Mouse (Mus musculus) heart, postnatal 4 days (tissue): ENCODE results near the gene Washc4. TPM values are rescaled to one million over a fixed set of nuclear protein-coding genes. Genes with fewer than 3 reads are reported as not detected.
"Not testable (repeated sequence)": the region's sequence is repeated elsewhere in the genome, so short reads cannot be mapped to it uniquely, and the experiment has no call there.

Experiments used
- DNase-seq: peaks from one replicate; pipeline ENCODE4 v3.0.0; 2021
- total RNA-seq, 2 experiments: library from RNA; stranded (reverse); gene quantifications; 2 replicates each; pipeline ENCODE4 v1.2.3; 2021

The Washc4 gene
- 10 to 100 TPM; 14.1 to 14.9 TPM for total RNA-seq

DNA sequence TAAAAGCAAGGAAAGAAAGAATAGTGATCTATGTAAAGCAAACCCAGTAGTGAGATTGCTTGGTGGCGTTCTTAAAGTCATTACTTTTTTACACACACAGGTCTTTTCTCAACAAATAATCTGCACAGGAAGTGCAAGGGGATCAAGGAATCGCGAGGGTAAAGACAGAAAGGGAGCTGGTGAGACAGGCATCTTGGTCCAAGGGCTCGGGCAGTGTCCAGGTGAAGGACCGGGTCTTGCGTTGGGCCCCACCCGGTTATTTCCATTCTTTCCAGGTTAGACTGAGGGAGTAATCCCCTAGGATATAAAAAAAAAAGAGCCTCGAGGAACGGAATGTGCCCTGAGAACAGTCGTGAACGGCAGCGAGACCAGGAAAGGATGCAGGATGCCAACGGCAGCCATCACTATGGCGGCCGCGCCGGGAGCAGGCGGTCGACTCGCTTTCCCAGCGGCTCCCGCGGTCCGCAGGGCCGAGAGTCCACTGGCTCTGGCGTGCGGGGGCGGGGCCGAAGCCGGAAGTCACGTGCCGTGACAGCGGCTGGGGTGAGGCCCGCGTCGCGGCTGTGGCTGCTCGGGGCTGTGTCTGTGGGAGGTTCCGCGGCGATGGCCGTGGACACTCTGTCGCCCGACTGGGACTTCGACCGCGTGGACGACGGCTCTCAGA is at the start of gene Washc4:
Gene Washc4, plus strand, starts transcription at position 314 of the 664 bp plus-strand sequence.
- peak; percentile 97 for DNase-seq

DNA sequence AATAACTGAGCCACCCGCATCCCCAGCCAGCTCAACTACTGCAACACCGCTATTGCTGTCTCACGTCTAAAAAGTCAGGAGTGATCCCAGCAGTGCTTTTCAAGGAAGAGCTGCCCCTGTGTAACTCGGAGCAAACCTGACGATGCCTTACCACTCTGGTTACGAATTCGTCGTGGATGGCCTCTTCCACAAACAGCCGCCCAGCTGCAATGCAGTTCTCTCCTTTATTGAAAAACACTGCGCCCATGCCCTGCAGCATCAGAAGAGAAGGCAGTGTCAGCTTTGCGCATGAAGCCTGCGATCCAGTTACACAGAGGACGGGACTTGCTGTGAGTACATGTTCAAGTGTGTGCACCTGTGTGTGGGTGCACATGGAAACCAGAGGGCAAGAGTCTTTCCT is 46.2 kb upstream of the Washc4 start:
- no peak for DNase-seq

DNA sequence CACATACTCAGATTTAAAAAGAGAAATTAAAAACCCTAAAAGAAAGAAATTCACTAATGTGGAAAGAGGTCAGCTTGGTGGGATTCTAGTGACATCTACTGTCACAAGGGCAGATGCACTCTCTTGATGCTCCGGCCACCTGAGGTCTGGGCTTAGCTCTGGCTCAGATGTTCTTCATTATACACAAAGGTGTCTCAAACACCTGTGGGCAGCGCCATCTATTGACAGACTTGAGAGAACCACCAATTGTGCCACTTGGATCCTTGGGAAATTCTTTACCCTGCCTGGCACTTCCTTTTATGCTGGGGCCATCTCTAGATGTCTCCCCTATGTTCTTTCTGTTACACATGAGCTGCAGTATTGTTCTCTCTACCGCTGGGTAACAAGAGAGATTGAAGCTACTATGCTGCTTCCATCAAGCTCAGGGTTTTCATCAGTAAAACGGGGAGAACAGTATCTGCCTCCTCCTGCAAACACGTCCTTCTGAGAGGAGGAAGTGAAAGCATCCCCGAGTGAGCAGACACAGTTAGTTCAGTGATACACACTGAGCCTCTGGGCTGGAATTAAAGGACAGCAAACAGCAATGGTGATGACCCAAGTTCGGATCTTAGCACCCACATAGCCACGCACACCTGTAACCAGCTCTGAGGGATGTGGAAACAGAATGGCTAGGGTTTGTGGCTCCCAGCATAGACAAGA is 34.4 kb upstream of the Washc4 start:
- DNase-seq: peak; percentile 7

DNA sequence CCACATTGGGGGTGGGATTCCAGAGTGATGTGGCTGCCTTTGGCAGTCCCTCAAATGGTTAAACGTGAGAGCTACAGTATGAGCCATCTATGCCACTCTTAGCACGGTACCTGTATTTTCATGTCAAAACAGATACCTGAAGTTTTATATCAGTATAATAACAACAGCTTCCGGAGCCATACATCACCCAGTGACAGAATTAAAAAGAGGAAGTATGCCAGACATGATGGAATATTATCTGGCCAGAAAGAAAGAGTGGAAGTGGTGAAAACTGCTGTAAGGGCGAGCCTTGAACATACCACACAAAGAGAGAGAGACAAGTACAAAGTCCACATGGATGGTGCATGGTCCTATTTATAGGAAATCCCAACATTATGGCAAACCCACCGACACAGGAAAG is 32.2 kb upstream of the Washc4 start:
- DNase-seq: no peak

DNA sequence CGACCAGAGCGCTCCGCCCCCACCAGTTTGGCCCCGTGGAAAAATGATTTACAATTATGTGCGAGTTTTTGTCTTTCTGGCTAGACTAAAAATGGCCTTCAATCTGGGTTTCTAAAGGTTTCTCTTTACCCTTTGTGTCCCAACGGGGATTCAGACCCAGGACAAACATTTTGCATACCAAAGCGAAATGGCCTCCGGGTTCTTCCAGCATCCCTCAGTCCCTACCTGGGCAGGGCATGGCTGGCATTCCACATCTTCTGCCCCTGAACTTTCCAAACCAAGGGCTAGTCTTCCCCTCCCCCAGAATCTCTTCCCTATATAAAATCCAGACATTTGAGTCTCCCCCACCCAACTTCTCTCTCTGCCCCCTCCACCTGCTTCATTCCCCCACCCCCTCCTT is 29.8 kb upstream of the Washc4 start:
- no peak for DNase-seq

DNA sequence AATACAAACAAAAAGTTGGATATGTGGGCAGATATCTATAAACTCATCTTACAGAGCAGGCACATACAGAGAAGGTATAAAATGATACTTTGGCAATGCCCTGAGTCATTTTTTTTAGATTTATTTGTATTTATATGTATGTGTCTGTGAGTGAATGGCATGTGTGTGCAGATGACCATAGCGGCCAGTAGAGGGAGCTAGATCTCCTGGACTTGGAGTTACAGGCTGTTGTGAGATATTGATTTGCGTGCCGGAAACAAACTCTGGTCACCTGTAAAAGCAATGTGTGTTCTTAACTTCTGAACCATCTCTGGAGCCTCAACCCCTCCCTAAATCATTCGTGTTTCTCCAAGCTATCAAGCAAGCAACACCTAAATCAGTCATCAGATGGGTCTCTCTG is 22.6 kb upstream of the Washc4 start:
- no peak for DNase-seq

DNA sequence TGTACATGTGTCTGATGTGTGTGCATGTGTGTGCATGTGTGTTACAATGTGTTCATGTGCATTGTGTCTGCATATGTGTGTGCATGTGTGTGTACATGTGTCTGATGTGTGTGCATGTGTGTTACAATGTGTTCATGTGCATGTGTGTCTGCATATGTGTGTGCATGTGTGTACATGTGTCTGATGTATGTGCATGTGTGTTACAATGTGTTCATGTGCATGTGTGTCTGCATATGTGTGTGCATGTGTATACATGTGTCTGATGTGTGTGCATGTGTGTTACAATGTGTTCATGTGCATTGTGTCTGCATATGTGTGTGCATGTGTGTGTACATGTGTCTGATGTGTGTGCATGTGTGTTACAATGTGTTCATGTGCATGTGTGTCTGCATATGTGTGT is 19.3 kb upstream of the Washc4 start:
- DNase-seq: not testable (repeated sequence)

DNA sequence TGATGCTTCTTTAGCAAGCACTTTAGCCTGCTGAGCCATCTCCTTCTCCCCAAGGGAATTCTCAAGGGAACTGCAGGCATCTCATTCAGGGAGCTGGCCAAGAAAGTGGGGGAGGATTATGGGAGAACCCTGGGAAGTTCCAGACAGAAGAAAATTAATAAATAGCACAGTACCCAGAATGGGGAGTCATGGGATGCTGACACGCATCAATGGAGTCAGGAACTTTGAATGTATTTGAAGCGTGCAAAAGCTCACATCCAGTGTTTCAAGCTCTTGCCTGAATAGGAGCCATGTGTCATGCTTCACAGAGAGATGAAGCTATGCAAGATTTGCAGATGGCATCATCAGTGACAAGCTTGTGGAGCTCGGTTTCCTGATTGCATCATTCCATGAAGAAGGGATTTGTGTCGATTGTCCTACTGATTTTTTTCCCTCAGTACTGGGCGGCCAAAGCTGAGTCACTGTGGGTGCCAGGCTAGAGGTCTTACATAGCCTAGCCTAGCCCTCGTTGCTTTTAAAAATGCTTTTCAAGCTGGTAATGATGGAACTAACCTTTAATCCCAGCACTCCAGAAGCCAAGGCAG is 13.1 kb upstream of the Washc4 start:
- DNase-seq: no peak

DNA sequence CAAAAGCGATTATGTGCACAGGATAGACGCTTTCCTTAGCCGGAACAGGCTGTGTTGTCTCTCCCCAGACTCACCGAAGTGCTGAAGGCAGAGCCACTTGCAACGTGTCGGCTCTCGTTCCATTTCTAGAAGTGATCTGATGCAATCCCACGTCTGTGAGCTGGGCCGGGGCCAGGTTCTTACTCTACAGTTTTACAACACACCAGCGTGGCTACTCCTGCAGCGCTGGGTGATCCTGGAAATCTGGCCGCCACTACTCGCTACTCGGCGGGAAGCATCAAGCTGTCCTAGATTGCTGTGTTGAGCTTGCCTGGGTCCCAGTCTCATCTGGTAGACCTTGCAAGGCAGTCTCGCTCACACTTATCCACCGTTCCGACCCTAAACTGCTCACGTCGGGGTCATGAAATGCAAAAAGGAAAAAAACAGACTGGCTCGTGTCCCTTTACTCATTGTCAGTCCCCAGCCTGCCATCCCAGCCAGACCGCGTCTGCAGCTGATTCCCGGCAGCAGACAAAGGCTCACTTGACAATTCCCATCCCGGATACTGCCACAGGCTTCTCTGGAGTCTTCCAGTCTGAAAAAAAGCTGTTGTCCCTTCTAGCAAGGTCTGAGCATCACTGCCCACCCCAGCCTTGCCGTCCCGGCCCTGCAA is 10.2 kb upstream of the Washc4 start:
- peak; percentile 67 for DNase-seq

DNA sequence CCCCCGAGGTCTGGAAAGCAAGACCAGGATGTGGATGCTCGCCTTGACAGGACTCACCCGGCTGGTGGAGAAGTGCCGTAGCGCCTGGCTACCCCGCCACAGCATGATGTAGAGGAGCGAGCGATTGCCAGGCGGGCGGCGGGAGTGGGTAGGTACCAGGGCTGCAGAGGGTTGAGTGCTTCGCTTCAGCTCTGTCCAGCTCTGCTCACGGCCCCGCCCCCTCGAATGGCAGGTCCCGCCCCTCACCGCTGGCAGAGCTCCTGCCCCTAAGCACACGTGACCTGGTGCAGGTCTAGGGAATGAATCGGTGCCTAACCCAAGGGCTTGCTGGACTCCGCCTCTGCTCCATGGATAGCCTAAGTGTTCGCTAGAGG is 9.7 kb upstream of the Washc4 start, which contains the start of gene Aldh1l2:
Gene Aldh1l2, minus strand, starts transcription at position 231 of the 374 bp plus-strand sequence.
- peak; percentile 83 for DNase-seq

DNA sequence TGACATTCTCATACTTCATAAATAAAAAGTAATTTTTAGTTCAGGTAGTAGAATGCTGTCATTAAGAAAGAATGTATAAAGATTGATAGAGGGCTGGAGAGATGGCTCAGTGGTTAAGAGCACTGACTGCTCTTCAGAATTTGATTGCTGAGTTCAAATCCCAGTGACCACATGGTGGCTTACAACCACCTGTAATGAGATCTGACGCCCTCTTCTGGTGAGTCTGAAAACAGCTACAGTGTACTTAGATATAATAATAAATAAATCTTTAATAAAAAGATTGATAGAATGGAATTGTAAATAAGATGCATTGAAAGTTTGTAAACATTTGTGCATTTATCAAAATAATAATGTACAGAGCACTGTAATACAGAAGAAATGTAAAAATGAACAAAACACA is 7.1 kb upstream of the Washc4 start:
- DNase-seq: no peak

DNA sequence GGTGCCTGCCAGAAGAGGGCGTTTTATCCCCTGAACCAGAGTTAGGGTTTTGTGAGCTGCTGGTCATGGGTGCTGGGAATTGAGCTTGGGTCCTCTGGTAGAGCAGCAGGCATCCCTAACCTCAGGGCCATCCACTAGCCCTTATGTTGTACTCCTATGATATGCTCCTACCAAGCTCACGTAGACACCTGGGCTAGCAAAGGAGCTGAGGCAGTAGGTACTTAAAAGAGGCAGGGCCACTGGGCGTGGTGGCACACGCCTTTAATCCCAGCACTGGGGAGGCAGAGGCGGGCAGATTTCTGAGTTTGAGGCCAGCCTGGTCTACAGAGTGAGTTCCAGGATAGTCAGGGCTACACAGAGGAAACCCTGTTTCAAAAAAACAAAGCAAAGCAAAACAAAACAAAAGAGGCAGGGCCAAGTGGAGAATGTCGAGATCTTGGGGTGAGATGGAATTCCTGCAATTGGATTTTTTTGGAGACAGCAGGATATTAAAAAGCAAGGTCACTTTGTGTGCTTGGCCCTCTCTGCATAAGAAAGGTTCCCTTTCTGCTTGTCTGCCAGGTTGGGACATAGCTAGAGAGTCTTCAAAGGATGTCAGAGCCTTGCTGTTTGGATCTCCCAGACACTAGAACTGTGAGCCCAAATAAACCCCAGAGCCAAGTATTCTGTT is 4.1 kb upstream of the Washc4 start:
- no peak for DNase-seq

DNA sequence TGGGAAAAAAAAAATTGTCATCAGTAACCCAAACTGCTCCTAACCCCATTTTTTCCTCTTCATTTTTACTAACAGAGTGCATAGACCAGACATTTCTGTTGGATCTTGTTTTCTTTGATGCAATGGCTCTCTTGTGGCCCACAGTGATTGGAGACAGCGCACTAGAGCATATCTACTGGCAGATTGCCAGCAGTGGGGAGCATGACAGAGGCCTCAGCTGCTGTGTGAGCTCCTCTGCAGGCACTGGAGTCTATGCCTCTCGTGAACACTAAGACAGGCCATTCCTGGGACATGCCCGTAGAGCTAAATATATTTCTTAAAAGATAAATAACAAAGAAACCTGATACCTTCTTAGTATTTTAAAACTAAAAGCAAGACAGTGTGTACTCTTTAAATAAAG is 3.5 kb upstream of the Washc4 start:
- DNase-seq: peak; percentile 18

DNA sequence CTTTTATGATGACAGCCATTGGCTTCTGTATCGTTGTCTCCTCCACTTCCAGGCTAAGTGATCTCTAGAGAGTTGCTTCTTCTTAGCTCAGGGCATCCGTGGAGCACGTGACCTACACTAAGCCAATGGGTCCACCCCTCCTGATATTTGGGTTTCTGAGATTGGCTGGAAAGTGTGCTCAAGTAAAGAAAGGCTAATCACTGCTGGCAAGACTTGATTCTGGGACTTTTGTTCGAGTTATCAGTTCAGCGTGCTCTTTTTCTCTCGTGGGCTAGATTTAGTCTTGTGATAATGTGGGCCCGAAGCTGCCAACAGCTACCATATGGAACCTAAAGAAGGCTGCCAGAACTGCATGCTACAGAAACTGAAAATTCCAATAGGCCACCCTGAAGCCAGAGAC is 1.3 kb upstream of the Washc4 start:
- no peak for DNase-seq

DNA sequence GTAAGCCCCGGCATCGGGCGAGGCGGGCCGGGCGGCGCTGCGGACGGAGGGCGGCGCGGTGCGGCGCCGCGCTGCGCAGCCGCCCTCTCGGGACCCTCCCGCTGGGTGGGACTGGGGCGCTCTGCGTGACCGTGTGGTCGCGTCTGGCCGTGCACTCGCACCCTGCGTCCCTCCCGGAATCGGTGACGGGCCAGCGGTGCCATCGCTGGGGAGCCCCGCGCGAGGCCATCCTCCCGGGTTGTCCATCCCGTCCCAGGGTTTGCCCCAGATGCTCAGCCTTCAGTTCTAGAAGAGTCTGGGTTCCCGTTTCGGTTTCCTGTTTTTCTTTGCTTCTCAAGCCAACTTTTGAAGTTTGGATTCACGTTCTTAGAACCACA is 539 bp downstream of the Washc4 start:
- DNase-seq: no peak

DNA sequence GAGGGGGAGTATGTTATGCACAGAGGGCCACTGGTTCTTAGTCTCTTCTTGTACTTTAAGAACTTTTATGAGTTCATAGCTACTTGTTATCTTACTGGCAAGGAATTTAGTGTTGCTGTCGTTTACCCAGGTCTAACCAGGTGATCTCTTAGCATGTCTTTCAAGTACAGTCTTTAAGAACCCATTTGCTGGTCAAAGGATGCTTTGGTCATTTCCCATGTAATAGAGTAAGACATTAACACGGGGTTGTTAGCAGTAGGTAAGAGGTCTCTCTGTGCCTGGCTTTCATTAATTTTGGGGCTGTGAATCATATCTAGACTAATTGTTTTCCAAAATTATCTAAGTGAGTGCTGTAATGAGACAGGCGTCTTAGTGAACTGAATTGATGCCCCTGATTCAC is 1.8 kb downstream of the Washc4 start:
- DNase-seq: no peak

DNA sequence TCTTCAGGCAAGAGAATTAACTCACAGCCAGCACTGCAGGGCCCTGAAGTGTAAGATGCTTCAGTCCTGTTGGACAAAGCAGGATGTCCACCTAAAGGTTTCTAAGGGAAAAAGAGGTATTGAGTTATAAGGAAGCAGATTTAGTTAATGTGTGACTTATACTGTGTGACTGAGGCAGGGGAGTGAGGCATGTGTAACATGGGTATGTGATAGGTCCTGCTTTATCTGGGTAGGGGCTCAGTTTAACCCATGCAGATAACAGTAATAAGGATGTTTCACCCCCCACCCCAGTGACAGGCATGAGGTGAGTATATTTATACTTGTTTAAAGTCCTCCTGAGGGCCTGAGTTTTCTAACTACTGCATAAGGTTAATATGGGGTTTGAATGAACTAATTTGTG is 19.5 kb downstream of the Washc4 start:
- DNase-seq: no peak

DNA sequence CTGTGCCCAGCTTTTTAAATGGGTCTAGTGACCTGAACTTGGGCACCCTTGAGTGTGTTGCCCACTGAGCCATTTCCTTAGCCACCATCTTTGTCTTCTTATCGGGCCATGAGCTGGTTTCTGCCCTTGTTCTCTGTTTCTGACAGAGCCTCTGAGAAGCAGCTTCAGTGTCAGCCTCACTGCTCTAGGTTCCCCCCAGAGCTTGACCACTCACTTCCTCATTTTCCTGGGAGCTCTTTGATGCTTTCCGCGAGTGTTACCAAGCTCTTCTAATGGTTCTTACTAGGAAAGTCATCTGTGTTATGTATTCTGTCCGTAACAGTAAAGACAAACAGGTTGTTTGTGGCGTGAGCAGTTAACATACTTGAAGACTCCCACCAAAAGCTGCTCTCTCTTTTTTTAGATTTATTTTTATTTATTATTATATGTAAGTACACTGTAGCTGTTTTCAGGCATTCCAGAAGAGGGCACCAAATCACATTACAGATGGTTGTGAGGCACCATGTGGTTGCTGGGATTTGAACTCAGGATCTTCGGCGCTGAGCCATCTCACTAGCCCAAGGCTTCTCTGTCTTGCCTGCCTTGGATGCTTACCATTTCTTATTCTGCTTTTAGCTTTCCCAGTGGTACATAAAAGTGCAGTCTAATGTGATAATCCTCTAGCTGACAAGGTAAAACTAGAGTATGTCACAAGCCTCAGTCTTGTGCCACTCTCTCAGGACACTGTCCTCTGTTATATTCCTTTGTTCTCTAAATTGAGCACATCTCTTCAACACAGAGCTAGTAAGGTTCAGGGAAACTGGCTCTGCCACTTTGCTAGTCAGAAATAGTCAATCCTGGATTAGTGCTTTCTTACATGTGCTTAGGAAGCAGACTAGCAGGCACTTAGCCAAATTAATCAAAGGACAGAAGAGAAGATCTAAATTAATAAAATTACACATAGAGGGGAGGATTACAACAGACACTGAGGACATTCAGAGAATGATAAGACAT is 22.2 kb downstream of the Washc4 start:
- DNase-seq: no peak

DNA sequence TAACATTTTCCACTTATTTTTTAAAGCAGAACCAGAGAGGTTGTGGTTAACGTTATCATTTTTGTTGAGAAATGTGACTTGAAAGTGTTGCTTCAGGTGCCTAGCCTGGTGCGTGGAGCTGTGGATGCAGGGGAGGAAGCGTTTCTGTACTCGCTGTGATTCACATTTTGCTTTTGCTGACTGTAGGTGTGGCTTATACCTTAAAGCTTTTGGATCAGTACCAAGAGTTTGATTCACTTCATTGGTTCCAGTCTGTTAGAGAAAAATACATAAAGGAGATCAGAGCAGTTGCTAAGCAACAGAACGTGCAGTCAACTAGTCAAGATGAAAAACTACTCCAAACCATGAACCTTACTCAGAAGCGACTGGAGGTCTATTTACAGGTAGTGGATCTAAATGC is 47.2 kb downstream of the Washc4 start:
- no peak for DNase-seq

DNA sequence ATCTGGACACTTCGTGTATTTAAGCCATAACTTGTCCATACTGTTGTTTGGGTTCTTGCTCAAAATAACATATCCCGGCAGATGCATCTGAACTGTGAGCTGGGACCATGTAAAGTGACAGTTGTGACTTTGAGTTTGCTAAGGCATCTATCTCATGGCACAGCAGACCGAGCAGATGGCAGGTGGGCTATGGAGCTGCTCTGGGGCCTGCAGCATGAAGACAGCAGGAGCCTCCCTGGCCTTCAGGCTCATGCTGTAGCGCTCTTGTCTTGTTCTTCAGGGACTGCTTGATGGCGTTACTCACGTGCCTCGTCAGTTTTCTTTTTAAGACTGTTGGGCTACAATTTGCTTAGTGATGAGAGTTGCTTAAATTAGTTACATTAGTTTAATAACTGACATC is 49.1 kb downstream of the Washc4 start:
- no peak for DNase-seq

DNA sequence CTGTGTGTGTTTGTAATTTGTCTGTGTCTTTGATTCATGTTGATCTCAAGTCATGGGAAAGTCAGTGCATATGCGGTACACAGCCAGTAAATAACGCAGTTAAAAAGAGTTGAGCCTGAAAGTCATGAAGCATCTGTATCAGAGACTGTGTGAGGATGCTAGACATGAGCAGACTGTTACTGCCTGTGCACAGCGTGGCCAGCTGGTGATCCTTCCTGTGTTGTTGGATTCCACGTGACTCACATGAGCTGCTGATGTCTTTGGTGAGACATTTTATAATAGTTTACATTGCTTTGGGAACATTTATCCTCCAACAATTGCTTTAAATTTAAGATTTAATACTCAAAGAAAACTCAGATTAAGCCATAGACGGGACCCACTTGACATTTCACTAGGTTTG is 51.0 kb downstream of the Washc4 start:
- no peak for DNase-seq

DNA sequence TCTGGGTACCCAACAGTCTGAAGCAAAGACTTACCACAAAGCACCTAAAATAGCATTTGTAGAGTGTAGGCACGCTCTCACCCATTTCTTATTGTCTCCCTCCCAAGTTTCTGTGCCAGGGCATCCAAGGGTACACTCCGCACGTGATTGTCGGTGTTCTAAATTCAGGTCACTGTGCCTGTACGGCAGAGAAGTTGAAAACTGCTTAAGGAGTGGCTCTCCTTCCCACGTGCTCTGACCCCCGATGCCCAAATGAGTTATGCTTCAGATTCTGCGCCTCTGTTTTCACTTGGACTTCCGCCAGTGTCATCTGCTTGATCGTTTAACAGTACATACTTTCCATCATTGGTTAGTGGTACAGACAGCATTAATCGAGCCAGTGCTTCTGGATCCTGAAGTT is 57.1 kb downstream of the Washc4 start:
- peak; percentile 14 for DNase-seq
